Comparison of ENCODE assay signal across 8 mouse cellular contexts in genomic region chr16:11176208-11176883, GRCm38 (mm10). TPM values are rescaled to one million over a fixed set of nuclear protein-coding genes. Genes with fewer than 3 reads are reported as not detected.
A peak's percentile ranks its signal among the peaks of the same experiment; 100 is the strongest.
DNase-seq lines count a peak whose midpoint lies in the region; ATAC-seq and TF ChIP-seq lines count a peak whose summit lies in the region.

TSS of gene Zc3h7a (minus strand) at chr16:11176393.

- intact Hi-C loops in gastrocnemius, adult 2 months (cut with DNase I) = loop anchor here (2.0 to 10.0 kb wide), 2 partner anchors 26 to 148 kb away; partner anchors contain the start of genes Rsl1d1 and Snx29
- intact Hi-C loops in left cerebral cortex, adult 2 months (cut with DNase I) = loop anchor here (1.0 to 10.0 kb wide), 2 partner anchors 27 to 302 kb away; partner anchors contain the start of gene Rsl1d1

- peak within 1 kb of the TSS; percentile 100 for H3K4me3 ChIP-seq in gastrocnemius, adult 2 months
- H3K4me3 ChIP-seq in hindbrain, postnatal 0 days (ENCODE audit: low read length) = peak within 1 kb of the TSS; percentile 89
- peak within 1 kb of the TSS; percentile 88 for H3K4me3 ChIP-seq in left cerebral cortex, adult 2 months

- peak within 1 kb of the TSS; percentile 86 for H3K4me2 ChIP-seq in hindbrain, postnatal 0 days (ENCODE audit: low read depth, low read length)

- no peaks in the 10 kb centered on the region for H3K4me1 ChIP-seq in hindbrain, postnatal 0 days (ENCODE audit: insufficient read depth, low read length)

- peak within 1 kb of the TSS; percentile 76 for H3K9ac ChIP-seq in hindbrain, postnatal 0 days (replicated peaks; ENCODE audit: low read length)

- 2% methylated on average over 50 of the region's 57 CpGs for WGBS in hindbrain, postnatal 0 days

- peak; percentile 67 for DNase-seq in WW6 (ENCODE audit: low read depth, low spot score)
- peak; percentile 68 to 87 for DNase-seq in cerebellum, postnatal 4 days (ENCODE audit: low spot score in 2 of 2)
- DNase-seq in gastrocnemius, adult 2 months = peak; percentile 96
- peak; percentile 94 for DNase-seq in hindbrain, postnatal 0 days (ENCODE audit: low spot score)
- peak; percentile 87 to 91 for DNase-seq in left cerebral cortex, adult 2 months (ENCODE audit: extremely low spot score in 1 of 2, low spot score in 2 of 2)
- DNase-seq in right cerebral cortex, adult 2 months (ENCODE audit: low spot score in 2 of 2) = peak; percentile 89
- peak; percentile 90 for DNase-seq in urinary bladder, postnatal 14 days (ENCODE audit: low spot score)

- peak within 1 kb of the TSS; percentile 97 for H3K27ac ChIP-seq in gastrocnemius, adult 2 months
- H3K27ac ChIP-seq in hindbrain, postnatal 0 days = peak within 1 kb of the TSS; percentile 90
- peak within 1 kb of the TSS; percentile 93 for H3K27ac ChIP-seq in left cerebral cortex, adult 2 months

- no peak; the same call in none of the 2 replicates for TF ChIP-seq CTCF in gastrocnemius, adult 2 months (IDR thresholded peaks at IDR 0.05)
- TF ChIP-seq CTCF in hindbrain, postnatal 0 days (IDR thresholded peaks at IDR 0.05; ENCODE audit: low read depth) = peak; percentile 39
- peak; percentile 96 for TF ChIP-seq CTCF in left cerebral cortex, adult 2 months (IDR thresholded peaks at IDR 0.05)

- ATAC-seq in hindbrain, postnatal 0 days = peak; percentile 94
- peak; percentile 90 for ATAC-seq in megakaryocyte, adult 5-6 weeks (ENCODE audit: poor library complexity, severe bottlenecking)

- H3K36me3 ChIP-seq in hindbrain, postnatal 0 days (ENCODE audit: insufficient read depth, low read length) = no peaks in the 10 kb centered on the region

- H3K9me3 ChIP-seq in hindbrain, postnatal 0 days (ENCODE audit: low read length) = no peaks in the 10 kb centered on the region

- no peaks in the 10 kb centered on the region for H3K27me3 ChIP-seq in hindbrain, postnatal 0 days (ENCODE audit: insufficient read depth, low read length)

RNA-seq across cellular contexts. Expression of gene Zc3h7a, which starts in this region (rescaled TPM):
- total RNA-seq in gastrocnemius, adult 2 months (2021) = 10 to 100 TPM; 17.0 to 20.0 TPM
- 49.6 and 62.4 TPM in 2 replicates for total RNA-seq in hindbrain, postnatal 0 days (2014; rRNA removed)
- polyA plus RNA-seq in hindbrain, postnatal 0 days (2015; fragmentation: Nextera tagmentation; extraction: Ambion mirVana) = 42.3 and 42.8 TPM in 2 replicates
- 10 to 100 TPM; 68.5 to 76.4 TPM for total RNA-seq in left cerebral cortex, adult 2 months (2021)
- total RNA-seq in megakaryocyte, adult 5-6 weeks (2015) = 161 and 183 TPM in 2 replicates
- total RNA-seq in megakaryocyte, adult 5-6 weeks (2017) = 221 and 259 TPM in 2 replicates

Comparison
In these comparisons a context has a peak if more than half of its experiments do, and no peak if none do; other contexts are left out.
1. Peak in every context shown above with its lines: DNase-seq, ATAC-seq, H3K4me3 ChIP-seq and H3K27ac ChIP-seq.